Mouse (Mus musculus) CH12.LX (cell line): Measurements from ENCODE around the gene Gm28557. TPM values are rescaled to one million over a fixed set of nuclear protein-coding genes. Genes with fewer than 3 reads are reported as not detected.

Source experiments
- DNase-seq: peaks from one replicate; pipeline ENCODE4 v3.0.0-alpha.2; 2013; ENCODE audit errors: extremely low read depth
- H3K27ac ChIP-seq: 2 replicates; pipeline ENCODE4 v1.5.1; 2012; ENCODE audit warnings: low read depth, mild to moderate bottlenecking, control low read depth, moderate library complexity; ENCODE audit not compliant: insufficient read depth
- H3K27me3 ChIP-seq: replicated peaks from 2 replicates; pipeline ENCODE3; 2012; ENCODE audit warnings: inconsistent platforms
- H3K36me3 ChIP-seq, 2 experiments: replicated peaks in 1 of 2; 2 replicates each; pipeline versions ENCODE3 to v1.6.1; 2012; ENCODE audit warnings: inconsistent platforms in 1 of 2, low read length in 1 of 2, mild to moderate bottlenecking in 1 of 2, mixed read lengths in 1 of 2, moderate library complexity in 1 of 2; ENCODE audit not compliant: control insufficient read depth in 1 of 2, insufficient read depth in 1 of 2
- H3K4me1 ChIP-seq, 2 experiments: 2 replicates each; pipeline ENCODE4 v1.6.1; 2012; ENCODE audit warnings: inconsistent platforms in 1 of 2, moderate library complexity in 1 of 2; ENCODE audit not compliant: insufficient read depth in 2 of 2, control insufficient read depth in 1 of 2
- H3K4me2 ChIP-seq: 2 replicates; pipeline ENCODE4 v1.6.1; 2012; ENCODE audit warnings: low read depth, mild to moderate bottlenecking, control low read depth; ENCODE audit not compliant: poor library complexity, insufficient read depth, severe bottlenecking
- H3K4me3 ChIP-seq, 3 experiments: fragments of 150-350 bp in 1 of 3; sonication (generic) in 1 of 3; replicated peaks in 1 of 3; 2 replicates each; pipeline versions ENCODE3 to v1.5.1; 2011 to 2012; ENCODE audit warnings: low read depth in 2 of 3, low read length in 2 of 3, mild to moderate bottlenecking in 2 of 3, moderate library complexity in 2 of 3, control low read depth in 1 of 3, improper control_type of control experiment in 1 of 3, inconsistent platforms in 1 of 3, mixed read lengths in 1 of 3; ENCODE audit not compliant: poor library complexity in 1 of 3
- H3K79me2 ChIP-seq: replicated peaks from 2 replicates; pipeline ENCODE4 v1.6.1; 2012; ENCODE audit warnings: mild to moderate bottlenecking, moderate library complexity; ENCODE audit not compliant: control insufficient read depth, poor library complexity, insufficient read depth, severe bottlenecking; ENCODE audit errors: extremely low read depth
- H3K9ac ChIP-seq: 2 replicates; pipeline ENCODE4 v1.6.1; 2012; ENCODE audit warnings: low read depth, mild to moderate bottlenecking, control low read depth, moderate library complexity; ENCODE audit not compliant: insufficient read depth
- H3K9me3 ChIP-seq: replicated peaks from 2 replicates; pipeline ENCODE3; 2012; ENCODE audit warnings: low read length, inconsistent platforms, mixed read lengths
- CHD2 ChIP-seq: IDR thresholded peaks from 2 replicates; pipeline ENCODE4 v1.6.1; 2011; ENCODE audit warnings: low read length, improper control_type of control experiment
- CTCF ChIP-seq, 2 experiments: IDR thresholded peaks in 1 of 2; conservative IDR thresholded peaks in 1 of 2; 2 replicates each; pipeline ENCODE4 v1.5.1; 2011 to 2012; ENCODE audit warnings: low read depth in 2 of 2, low read length in 2 of 2, improper control_type of control experiment in 1 of 2, inconsistent platforms in 1 of 2, mild to moderate bottlenecking in 1 of 2, moderate library complexity in 1 of 2
- ELF1 ChIP-seq: IDR thresholded peaks from 2 replicates; pipeline ENCODE4 v1.6.1; 2014; ENCODE audit warnings: low read depth, mild to moderate bottlenecking, inconsistent platforms, low read length, improper control_type of control experiment
- ETS1 ChIP-seq: conservative IDR thresholded peaks from 2 replicates; pipeline ENCODE4 v1.6.1; 2012; ENCODE audit warnings: low read depth, mild to moderate bottlenecking, inconsistent platforms, low read length, improper control_type of control experiment, moderate library complexity
- HCFC1 ChIP-seq: IDR thresholded peaks from 2 replicates; pipeline ENCODE4 v1.6.1; 2012; ENCODE audit warnings: low read depth, mild to moderate bottlenecking, inconsistent platforms, low read length, improper control_type of control experiment
- JUN ChIP-seq: IDR thresholded peaks from 2 replicates; pipeline ENCODE4 v1.6.1; 2011; ENCODE audit warnings: low read depth, mild to moderate bottlenecking, low read length, improper control_type of control experiment, moderate library complexity; ENCODE audit not compliant: insufficient read depth
- KAT2A ChIP-seq: IDR thresholded peaks from 2 replicates; pipeline ENCODE4 v1.6.1; 2012; ENCODE audit warnings: low read length, improper control_type of control experiment, inconsistent platforms; ENCODE audit not compliant: insufficient replicate concordance
- MAX ChIP-seq: IDR thresholded peaks from 2 replicates; pipeline ENCODE4 v1.6.1; 2011; ENCODE audit warnings: low read length, improper control_type of control experiment
- MAZ ChIP-seq: IDR thresholded peaks from 2 replicates; pipeline ENCODE4 v1.6.1; 2012; ENCODE audit warnings: low read depth, mild to moderate bottlenecking, inconsistent platforms, low read length, improper control_type of control experiment, moderate library complexity
- MEF2A ChIP-seq: IDR thresholded peaks from 2 replicates; pipeline ENCODE4 v1.6.1; 2014; ENCODE audit warnings: low read depth, mild to moderate bottlenecking, inconsistent platforms, low read length, improper control_type of control experiment, borderline replicate concordance
- MXI1 ChIP-seq: IDR thresholded peaks from 2 replicates; pipeline ENCODE4 v1.6.1; 2011; ENCODE audit warnings: mild to moderate bottlenecking, low read depth, low read length, improper control_type of control experiment
- NELFE ChIP-seq: IDR thresholded peaks from 2 replicates; pipeline ENCODE4 v1.6.1; 2011; ENCODE audit warnings: low read depth, low read length, improper control_type of control experiment
- POLR2A ChIP-seq: IDR thresholded peaks from 2 replicates; pipeline ENCODE4 v1.6.1; 2011; ENCODE audit warnings: low read depth, mild to moderate bottlenecking, improper control_type of control experiment, low read length
- POLR2AphosphoS2 ChIP-seq: IDR thresholded peaks from 2 replicates; pipeline ENCODE4 v1.6.1; 2011; ENCODE audit warnings: low read depth, low read length, improper control_type of control experiment
- RCOR1 ChIP-seq: conservative IDR thresholded peaks from 2 replicates; pipeline ENCODE4 v1.6.1; 2012; ENCODE audit warnings: low read depth, mild to moderate bottlenecking, inconsistent platforms, low read length, improper control_type of control experiment
- SIN3A ChIP-seq: IDR thresholded peaks from 2 replicates; pipeline ENCODE4 v1.6.1; 2012; ENCODE audit warnings: low read length, improper control_type of control experiment, inconsistent platforms
- SMC3 ChIP-seq: IDR thresholded peaks from 2 replicates; pipeline ENCODE4 v1.6.1; 2011; ENCODE audit warnings: low read depth, low read length, improper control_type of control experiment
- TBP ChIP-seq: conservative IDR thresholded peaks from 2 replicates; pipeline ENCODE4 v1.6.1; 2011; ENCODE audit warnings: low read depth, low read length, improper control_type of control experiment
- TCF12 ChIP-seq: IDR thresholded peaks from 2 replicates; pipeline ENCODE4 v1.6.1; 2014; ENCODE audit warnings: low read depth, mild to moderate bottlenecking, inconsistent platforms, low read length, improper control_type of control experiment
- USF1 ChIP-seq: IDR thresholded peaks from 2 replicates; pipeline ENCODE4 v1.6.1; 2014; ENCODE audit warnings: low read depth, mild to moderate bottlenecking, inconsistent platforms, low read length, improper control_type of control experiment
- USF2 ChIP-seq: conservative IDR thresholded peaks from 2 replicates; pipeline ENCODE4 v1.6.1; 2011; ENCODE audit warnings: low read depth, low read length, improper control_type of control experiment
- ZNF384 ChIP-seq: IDR thresholded peaks from 2 replicates; pipeline ENCODE4 v1.6.1; 2012; ENCODE audit warnings: low read depth, low read length, improper control_type of control experiment, inconsistent platforms
- dilution Hi-C: fragments of 300-500 bp; cut with MboI; formaldehyde crosslinking; loops from 2 replicates; pipeline ENCODE4 v1.14.3; 2020; ENCODE audit warnings: low sequenced_read_pairs; ENCODE audit not compliant: extremely low pct_unique_long_range_greater_than_20kb, extremely low pct_ligation_motif_present
- in situ Hi-C: fragments of 300-500 bp; cut with MboI; formaldehyde crosslinking; loops from 3 replicates; pipeline ENCODE4 v1.14.3; 2019; ENCODE audit warnings: low sequenced_read_pairs, low pct_ligation_motif_present, low pct_unique_long_range_greater_than_20kb, mixed read lengths
- polyA plus RNA-seq: library from polyadenylated mRNA; unstranded; fragments of >175 nt; gene quantifications from 2 replicates; pipeline ENCODE4 v1.2.1, GENCODE M21; 2012; ENCODE audit warnings: low read depth; ENCODE audit not compliant: insufficient read length
- total RNA-seq, 2 experiments: library from RNA; depleted of rRNA; stranded (reverse); fragments of 300-350 nt in 1 of 2; fragments of >200 nt in 1 of 2; gene quantifications; 2 replicates each; pipeline ENCODE4 v1.2.3; 2012 to 2014

Gene Gm28557
- total and polyA plus RNA-seq, 3 experiments, result 1.6 to 3.4 (median 2.9) TPM

DNA sequence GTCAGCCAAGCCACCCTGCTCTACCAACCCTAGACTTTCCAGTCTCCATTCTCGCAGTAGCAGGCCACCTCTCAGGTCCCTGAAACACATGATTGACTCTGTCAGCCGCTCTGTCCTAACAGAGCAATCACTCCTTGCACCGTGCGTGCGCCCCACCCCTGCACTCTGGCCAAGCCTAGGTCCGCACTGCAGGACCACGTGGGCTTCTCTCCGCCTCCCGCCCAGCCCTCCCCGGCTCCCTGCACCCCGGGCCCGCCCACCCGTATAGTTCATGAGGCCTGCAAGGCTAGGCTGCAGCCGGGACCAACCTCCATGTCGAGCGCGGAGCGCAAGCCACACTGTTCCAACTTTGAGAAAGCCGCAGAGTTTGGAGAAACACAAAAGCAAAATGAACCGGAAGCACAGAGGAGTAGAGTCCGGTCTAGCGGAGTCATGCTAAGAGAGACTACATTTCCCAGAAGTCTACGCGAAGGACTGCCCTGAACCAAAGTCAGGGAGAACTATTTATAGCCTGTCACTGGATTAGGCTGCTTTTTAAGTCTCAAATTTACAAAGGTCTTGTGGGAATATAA lies 27.2 kb downstream of the Gm28557 start:
- H3K9ac ChIP-seq, result peak overlapping the region; percentile 70
- no peaks in the 10 kb centered on the region for H3K9me3 ChIP-seq
- peaks cover 0 to 16% of the 10 kb centered on the region in 2 experiments; a peak in 2 of 4 replicates for H3K4me1 ChIP-seq
- DNase-seq, result peak; percentile 76
- no peaks in the 10 kb centered on the region; the same call in 1 of the 2 replicates for H3K79me2 ChIP-seq
- peaks cover 0 to 35% of the 10 kb centered on the region in 2 experiments for H3K36me3 ChIP-seq
- dilution Hi-C loops, result no loop called here
- peak; percentile 61 for TF ChIP-seq USF1
- TF ChIP-seq ELF1, result peak; percentile 56; the same call in 1 of the 2 replicates
- no peak for TF ChIP-seq TCF12
- peak; percentile 54; the same call in 1 of the 2 replicates for TF ChIP-seq MAX
- TF ChIP-seq KAT2A, result peak; percentile 74; the same call in 1 of the 2 replicates
- TF ChIP-seq TBP, result 0 out of 2 replicates have a peak, but pooled peaks have one; percentile 45
- TF ChIP-seq CTCF (conservative IDR thresholded peaks at IDR 0.05 in 1 of 2, IDR thresholded peaks at IDR 0.05 in 1 of 2; ENCODE audit: low read depth in 2 of 2, low read length in 2 of 2), result no peak
- TF ChIP-seq SIN3A, result peak; percentile 62
- TF ChIP-seq ETS1, result no peak
- no peak for TF ChIP-seq ZNF384
- no peak for TF ChIP-seq SMC3
- peak; percentile 68 for TF ChIP-seq POLR2A
- TF ChIP-seq MAZ, result no peak
- no peak for TF ChIP-seq POLR2AphosphoS2
- TF ChIP-seq CHD2, result no peak
- TF ChIP-seq JUN, result no peak
- TF ChIP-seq HCFC1, result peak; percentile 91
- TF ChIP-seq USF2, result peak; percentile 30; the same call in 1 of the 2 replicates
- TF ChIP-seq MXI1, result peak; percentile 91
- no peak for TF ChIP-seq RCOR1
- peak; percentile 88 for TF ChIP-seq MEF2A
- peak; percentile 56; the same call in 1 of the 2 replicates for TF ChIP-seq NELFE
- TF ChIP-seq, all 38 proteins: peak for 12
- Histone ChIP-seq H3K27me3 (no peaks in the 10 kb centered on the region), H3K4me2 (peak overlapping the region; percentile 92), H3K27ac (peak overlapping the region; percentile 40; the same call in 1 of the 2 replicates), H3K4me3 (peak overlapping the region; percentile 58 to 65 (median 62))
- in situ Hi-C loops, result no loop called here
